Mouse (Mus musculus) right cerebral cortex, postnatal 25 days (tissue): ENCODE measurements around the gene Otud7a.
A peak's percentile ranks its signal among the peaks of the same experiment; 100 is the strongest.

ENCODE experiments used
- DNase-seq: peaks from one replicate; pipeline ENCODE4 v3.0.0; 2022

The Otud7a gene

DNA sequence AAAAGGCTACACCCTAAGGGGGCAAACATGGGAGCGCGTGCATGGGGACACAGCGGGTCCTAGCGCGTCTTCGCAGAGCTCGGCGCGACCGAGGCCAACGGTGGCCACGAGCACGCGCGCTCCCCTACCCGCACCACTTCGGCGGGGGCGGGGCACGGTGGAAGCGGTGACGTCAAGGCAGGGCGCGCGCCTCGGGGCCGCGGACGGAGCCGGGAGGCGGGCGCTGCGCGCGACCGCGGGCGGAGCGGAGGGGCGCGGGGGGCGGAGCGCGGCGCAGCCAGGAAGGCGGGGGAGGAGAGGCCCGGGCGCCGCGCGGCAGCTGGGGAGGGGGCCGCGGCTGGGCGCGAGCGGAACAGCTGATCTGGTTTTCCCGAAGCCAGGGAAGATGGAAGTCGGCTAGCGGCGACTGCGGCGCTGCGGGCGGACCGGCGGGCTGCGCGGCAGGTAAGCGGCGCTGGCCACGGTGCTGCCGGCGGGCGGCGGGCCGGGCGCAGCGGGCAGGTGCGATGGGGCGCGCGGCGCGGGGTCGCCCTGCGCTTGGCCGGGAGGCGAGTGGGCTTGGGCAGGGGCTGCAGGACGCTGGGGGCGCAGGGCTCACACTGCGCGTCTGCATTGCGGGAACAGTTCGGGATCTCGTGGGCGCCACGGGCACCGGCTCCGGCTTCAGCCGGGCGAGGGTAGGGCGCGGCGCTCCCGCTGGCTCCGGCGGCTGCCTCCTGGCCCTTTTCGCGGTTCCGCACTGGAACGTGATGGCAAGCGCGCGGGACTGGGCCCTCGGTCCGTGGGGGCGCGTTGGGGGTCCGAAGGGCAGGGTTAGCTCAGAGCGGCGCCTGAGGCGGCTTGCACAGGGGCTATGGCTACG lies at the start of gene Otud7a:
Otud7a (plus strand) TSS at position 268 of the 862 bp plus-strand sequence.
- DNase-seq = peak; percentile 95

DNA sequence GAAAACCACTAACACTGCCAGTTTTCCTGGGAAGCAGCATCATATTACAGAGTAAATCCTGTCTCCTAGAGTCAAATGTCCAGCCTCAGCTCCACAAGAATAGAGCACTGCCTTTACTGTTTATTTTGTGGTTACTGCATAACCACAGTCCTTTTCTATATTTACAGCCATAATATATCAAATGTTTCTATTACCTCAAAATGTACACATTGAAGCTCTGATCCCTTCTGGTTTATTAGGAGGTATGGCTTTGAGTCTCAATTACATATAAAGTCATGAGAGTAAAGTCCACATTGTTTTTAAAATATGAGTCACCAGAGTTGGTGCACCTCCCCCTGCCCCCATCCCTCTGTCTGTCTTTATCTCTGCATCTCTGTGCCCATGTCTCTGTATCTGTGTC lies 38.6 kb upstream of the Otud7a start:
- DNase-seq = no peak

DNA sequence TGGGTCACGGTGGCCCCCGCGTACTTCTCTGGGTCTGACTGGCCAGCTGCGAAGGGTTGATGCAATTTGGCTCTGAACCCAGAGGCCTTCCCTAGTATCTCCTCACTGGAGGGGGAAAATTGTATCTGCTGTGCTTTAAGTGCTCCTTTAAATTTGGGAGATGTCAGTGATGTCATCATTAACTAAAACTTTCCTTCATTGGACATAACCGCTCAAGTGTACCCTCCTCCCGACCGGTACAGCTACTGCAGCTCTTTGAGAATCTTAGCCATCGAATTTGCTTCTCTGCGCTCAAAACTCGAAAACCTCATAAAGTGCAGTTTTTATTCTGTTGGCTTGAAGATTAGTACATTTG lies 772 bp downstream of the Otud7a start:
- no peak for DNase-seq

DNA sequence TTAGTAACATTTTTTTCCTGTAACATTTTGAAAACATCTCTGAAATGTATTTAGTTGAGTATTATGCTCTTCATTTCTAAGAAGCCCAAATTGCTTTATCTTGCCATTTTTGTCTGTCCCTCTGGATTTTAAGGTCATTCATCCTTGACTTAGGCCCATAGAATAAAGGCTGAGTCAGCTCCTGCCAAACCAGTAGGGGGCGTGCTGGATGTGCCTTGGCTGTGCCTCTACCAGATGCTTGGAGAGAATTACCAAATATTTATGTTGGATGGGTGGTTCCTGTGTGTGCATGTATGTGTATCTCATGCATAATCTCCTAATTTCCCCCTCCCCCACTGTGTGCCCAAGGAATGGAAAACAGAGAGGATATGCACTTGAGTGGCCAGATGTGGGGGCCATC lies 2.4 kb downstream of the Otud7a start:
- DNase-seq = no peak

DNA sequence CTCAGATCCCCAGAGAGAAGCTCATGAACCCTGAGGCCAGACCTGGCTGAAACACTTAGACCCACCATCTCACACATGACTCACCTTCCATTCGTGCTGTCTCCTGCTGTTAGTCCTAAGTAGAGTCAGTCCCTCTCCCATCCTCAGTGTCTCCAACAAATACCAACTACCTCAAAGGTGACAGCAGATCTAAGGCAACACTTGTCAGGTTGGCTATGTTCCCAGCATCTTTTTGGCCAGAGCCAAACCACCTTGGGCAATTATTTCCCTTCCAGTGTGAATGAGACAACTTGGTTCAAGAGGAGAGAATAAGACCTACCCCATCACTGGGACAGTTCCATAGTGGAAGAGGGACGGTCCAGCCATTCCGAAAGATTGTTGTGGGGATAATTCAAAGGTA lies 10.7 kb downstream of the Otud7a start:
- no peak for DNase-seq

DNA sequence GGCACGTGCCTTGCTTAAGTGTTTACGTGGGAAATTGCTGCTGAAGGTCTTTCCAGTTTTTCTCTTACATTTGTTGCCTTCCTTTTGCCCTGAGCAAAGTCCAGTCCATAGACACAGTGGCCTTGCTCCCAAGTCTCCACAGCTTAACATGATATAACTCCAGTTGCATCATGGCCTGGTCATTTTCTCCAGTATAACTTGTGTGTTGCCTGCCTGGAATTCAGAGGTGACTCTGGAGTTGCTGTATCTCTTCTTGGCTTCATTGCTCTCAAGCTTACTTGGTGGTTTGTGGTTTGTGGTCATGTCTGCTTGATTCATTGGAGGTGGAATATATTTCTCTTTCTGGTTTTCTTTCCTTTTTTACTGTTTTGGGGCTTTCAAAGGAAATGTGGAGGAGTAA lies 17.7 kb downstream of the Otud7a start:
- no peak for DNase-seq

DNA sequence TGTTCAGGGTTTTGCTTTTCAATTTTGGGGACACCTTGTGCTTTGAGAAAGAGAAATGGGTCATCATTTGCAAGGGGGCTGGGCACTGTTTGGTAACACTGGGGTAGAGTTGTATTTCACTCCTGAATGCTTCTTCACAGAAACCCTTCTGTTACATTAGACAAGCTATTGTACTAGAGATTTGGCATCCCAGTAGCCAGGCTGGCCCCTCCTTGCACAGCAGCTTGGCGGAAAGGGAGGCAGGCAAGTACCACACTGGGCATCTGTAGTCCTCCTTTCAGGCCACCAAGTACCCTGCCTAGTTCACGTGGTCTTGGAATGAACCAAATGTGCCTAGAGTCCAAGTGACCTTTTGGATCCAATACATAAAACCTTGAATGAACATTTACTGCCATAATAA lies 18.1 kb downstream of the Otud7a start:
- no peak for DNase-seq

DNA sequence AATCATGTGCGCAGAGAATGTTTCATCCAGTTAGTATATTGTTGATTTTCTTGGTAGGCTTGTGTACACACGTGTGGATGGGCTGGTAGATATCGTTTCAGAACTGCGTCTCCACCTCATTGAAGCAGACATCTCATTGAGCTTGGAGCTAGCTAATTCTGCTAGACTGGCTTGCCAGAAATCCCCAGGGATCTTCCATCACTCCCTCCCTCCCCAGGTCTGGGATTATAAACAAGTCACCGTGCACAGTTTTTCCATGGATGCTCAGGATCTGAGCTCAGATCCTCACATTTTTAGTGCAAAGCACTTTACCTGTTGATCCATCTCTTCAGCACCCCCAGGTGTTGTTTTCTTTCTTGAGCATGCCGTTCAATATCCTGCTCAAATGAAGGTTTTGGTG lies 22.2 kb downstream of the Otud7a start:
- no peak for DNase-seq

DNA sequence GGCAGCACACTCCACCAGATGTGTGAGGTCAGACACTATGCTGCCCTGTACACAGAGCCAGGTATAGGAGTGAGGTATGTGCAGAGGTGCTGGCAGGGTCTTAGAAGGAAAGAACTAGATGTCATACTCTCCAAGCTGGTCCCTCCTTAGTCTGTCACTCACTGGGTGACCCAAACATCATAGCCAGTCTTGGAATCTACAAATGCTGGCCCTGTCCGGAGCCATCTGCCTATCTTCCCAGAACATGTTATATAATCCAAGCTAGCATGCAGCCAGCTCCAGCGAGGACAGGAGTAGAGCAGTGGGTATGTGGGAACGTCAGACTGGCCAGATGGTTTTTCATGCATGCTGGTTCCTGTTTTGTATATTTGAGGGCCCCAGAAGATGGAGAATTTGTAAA lies 23.7 kb downstream of the Otud7a start:
- no peak for DNase-seq

DNA sequence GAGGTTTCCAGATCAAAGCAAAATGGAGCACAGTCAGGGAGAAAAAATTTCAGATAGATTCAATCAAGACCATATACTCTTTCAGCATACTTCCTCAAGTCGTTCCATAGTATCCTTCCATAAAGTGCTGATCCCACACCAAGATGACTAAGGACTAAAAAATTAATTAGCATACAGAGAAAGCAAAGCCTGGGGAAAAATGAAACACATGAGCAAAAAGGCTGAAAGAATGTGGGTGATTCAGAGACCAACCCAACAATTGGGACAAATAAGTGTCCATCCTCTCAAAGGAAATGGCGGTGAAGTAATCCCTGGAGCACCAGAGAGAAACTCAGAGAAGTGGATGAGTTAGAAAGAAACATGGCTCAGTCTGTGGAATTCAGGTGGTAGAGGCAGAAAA lies 38.5 kb downstream of the Otud7a start:
- no peak for DNase-seq

DNA sequence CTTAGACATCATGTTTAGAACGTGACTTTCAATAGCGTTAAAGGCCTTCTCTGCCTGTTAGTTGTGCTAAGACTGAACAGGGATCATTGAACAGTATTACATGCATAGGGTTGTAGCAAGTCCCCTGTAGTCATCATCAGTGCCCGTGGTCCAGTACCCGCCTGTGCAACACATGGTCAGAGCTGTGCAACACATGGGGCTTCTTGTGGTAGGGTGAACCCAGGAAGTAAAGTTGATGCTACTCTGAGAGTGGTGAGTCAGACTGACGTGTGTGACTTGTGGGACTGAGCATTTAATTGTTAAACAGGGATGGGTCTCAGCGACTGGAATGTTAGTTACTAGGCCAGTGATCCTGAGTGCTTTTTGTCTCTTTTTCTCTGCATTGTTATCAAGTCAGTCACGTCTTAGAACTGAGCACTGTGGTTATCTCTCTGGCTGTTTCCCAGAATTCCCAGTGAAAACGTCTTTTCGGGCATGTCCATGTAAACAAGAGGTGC lies 52.5 kb downstream of the Otud7a start:
- DNase-seq = no peak

DNA sequence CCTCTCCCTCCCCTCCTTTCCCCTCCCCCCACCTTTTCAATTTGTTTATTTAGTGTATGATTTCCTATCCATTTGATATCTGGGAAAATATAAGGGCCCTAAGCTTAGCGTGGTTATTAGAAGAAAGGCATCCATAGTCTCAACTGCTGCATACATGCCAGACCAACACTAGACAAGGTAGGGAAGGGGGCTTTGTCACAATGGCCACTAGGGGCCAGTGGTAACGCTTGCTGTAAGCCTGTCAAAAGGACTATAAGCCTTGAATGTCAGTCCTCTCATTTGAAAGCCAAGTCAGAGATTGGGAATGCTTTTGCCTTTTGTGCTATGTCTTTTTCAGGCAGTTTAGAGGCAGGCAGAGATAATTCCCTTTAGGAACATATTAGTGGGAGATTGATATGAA lies 59.7 kb downstream of the Otud7a start:
- no peak for DNase-seq

DNA sequence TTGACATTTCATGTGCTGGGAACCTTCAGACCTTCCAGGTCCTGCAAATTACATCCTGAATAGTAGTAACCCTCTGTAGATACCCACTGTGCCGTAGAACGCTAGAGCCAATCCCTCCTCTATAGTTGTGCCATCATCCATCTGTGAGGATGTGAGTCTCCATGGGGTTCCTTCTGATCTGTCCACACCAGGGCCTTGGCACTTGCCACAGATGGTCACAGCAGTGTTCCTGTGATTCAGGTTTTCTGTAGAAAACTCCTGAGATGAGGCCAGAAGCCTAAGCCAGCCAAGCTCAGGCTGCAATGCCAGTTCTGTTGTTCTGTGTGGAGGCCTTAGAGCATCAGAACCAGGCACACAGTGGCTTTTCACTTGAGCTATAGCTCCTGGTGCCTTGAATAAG lies 63.5 kb downstream of the Otud7a start:
- no peak for DNase-seq

DNA sequence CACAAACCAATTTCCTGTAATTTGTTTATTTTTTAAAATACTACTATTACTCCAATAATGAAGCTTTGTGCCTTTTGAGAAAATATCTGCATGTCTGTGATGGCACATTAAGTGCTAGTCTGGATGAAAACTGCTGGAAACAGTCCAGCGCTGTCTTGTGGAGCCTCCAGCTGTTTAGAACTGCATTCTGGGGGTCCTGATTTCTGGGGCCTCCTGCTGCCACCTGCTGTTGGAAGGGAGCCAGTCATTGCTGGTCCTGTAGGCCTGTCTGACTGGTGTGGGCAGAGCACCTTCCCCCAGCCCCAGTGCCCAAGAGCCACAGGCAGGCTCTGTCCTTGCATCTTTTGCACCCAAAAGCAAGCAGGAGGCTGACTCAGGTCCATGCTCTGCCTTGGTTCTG lies 65.3 kb downstream of the Otud7a start:
- no peak for DNase-seq

DNA sequence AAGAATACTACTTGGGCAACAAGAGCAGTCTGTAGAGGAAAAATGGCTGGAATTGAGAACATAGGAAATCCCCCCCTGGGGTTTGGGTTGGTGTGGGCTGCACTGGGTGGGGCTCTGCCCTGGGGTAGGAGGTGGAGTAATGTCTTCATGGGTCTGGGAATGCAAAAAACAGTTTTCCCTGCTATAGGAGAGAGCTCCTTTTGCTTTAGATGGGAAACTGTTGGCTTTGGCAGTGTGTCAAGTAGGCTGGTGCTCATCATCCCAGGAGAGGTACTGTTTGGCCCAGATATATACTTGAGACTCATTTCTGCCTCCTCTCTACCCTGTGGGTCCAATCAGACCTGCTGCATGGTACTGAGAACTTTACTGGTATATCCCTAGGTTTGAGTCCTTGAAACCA lies 66.9 kb downstream of the Otud7a start:
- DNase-seq = no peak

DNA sequence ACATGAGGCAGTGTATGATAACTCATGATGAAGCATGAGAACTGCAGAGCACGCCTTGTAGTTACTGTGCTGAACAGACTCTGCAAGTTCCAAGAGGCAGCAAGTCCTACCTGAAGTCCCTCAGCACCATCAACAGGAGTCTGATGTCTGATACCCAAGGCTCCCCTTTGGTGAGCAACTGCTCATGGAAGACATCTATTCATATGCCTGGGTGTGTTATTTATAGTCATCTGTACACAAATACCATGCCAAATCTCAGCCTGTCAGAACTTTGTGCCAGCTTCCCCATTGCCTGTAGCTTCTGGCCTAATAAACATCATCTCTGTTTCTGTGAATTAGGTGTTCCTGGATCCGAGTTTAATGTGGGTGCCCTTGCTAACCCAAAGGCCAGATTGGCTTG lies 68.0 kb downstream of the Otud7a start:
- no peak for DNase-seq

DNA sequence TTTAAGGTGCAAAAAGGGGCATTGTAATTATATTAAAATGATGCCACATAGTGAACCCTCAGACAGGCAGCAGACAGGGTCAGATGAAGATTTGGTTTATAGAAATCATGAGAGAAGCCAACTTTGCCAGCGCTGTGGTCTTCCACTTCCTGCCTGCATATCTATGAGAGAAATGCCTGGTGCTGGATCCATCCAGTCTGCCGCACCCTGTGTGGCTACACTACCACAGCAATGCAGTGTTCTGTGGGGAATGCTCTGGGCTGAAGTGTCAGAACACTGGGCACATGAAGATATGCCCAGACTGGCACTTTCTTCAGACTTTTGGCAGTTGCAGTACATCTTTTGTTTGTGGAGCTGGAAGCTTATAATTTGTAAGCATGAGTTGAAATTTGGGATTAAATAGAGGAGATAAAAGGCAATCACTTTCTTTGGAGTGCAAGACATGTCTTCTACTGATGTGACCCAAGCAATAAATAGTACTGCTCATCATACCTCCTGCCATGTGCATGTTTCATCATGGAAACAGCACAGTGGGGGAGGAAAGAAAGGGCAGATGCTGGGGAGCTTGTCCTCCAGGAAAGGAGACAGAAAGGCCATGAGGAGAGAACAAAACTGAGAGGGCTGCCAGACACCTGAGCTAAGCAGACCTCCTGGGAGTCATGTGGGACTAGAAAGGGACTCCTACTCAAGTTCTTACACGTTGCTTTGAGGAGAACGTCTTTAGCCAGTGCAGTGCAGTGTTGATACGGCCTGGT lies 71.8 kb downstream of the Otud7a start:
- DNase-seq = no peak

DNA sequence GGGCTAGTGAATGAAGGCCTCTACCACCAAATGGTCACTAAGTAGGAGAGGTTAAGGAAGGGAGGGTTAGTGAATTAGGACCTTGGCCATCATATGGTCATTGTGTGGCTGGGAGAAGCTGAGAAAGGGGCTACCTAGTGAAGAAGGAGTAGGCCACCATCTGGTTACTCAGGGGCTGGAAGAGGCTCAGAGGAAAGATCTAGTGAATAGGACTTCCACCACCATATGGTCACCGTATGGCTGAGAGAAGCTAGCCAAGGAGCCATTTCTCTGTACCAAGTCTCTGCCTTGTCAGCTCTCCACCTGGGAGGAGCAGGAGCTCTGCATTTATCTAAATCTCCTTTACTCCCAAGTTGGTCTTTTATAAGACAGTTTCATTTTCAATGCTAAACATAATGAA lies 75.7 kb downstream of the Otud7a start:
- DNase-seq = no peak

DNA sequence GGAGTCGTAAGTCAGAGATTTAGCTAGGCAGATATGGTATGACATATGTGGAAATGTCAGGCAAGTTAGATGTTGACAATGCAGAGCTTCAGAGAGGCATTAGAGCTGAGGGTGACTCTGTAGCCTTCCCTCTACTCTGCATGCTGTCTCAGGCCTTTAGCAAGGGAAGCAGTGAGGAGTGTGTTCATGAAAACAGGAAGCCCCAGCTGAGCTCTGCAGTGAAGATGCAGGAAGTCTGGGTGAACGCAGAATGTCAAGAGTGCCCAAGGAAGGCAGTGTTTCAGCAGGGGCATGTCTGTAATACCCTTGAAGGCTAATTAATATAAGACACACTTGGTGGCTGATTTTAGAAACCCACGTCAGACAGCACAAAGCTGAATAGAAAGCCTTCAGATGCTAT lies 77.9 kb downstream of the Otud7a start:
- DNase-seq = no peak

DNA sequence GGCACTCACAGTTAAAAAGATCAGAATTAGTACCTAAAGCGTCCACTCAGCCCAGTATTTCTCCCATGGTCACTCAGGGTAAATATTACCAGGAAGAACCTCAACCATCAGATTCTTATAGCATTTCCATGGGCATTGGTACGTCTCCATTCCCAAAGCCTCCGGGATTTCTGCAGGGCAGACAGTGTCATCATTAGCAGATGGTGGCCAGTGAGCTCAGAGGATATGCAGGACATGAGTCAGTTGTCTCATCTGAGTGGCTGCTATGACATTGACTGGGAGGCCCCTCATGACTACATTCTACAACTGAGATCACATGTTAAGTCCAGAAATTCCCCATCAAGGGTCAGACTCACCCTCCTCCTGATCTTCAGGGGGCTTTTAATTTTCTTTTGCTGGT lies 78.5 kb downstream of the Otud7a start:
- no peak for DNase-seq

DNA sequence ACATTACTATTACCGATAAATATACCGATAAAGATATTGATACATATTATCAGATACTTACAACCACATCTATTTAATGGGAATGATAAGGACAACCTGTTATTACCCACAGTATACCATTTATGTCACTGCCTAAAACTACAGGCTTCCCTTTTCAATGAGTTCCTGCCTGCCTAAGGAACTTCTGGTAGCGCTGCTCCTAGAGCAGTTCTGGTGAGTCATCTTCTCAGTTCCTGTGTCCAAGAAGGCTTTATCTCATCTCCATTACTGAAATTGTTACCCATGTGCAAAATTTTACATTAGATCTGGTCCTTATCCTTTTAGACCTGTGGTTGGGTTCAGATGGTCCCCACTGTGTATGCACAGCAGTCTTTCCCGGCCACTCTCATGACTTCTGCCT lies 95.7 kb downstream of the Otud7a start:
- no peak for DNase-seq

DNA sequence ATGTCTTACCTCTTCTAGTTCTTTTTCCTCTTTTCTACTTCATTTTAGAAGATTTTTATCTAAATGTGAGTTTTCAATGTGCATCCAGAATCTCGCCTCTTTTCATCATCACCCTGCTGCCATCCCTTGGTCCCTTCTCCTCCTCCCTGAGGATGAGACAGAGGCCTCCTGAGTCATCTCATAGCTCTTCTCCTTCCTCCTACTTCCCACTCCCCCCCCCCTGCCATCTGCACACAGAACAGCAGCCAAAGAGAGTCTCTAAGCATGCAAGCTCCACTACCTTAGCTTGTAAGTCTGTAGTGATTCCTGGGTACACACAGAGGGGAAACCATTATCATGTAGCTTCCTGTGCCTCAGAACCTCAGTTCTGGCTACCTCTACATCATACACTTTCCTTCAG lies 109.9 kb downstream of the Otud7a start:
- peak; percentile 37 for DNase-seq

DNA sequence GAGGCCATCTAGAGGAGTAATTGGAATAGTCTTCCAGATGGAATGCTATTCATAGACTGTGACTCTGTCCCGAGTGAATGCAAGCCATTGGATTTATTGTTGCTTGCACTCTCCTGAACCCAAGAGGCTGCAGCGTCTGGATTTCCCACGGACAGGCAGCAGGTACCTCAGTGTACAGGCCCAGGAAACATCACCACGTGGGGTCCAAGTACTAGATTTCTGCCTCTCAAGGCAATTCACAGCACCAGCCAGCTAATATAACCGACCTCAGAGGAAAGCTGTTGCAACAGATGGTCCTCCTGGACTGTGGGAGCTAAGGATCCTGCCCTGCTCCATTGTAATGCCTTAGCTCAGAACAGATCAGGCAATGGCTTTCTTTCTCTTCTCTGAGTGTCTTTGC lies 111.8 kb downstream of the Otud7a start:
- DNase-seq = no peak

DNA sequence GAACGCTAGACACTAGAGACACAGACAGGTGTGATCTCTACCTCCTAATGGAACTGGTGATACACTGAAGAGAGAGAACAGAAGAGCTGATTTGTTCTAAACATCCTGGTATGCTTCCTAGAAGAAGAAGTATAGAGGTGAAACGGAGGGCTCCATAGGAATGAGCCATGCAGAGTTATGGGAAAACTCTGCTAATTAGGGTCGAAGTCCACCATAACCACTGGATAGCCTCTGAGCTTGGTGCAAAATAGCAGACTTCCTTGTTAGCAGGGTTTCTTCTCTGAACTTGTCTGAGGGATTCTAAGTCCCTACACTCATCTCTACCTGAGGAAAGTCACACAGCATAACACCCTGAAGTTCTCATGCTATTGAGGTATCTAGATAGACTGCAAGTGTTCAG lies 114.4 kb downstream of the Otud7a start:
- DNase-seq = no peak

DNA sequence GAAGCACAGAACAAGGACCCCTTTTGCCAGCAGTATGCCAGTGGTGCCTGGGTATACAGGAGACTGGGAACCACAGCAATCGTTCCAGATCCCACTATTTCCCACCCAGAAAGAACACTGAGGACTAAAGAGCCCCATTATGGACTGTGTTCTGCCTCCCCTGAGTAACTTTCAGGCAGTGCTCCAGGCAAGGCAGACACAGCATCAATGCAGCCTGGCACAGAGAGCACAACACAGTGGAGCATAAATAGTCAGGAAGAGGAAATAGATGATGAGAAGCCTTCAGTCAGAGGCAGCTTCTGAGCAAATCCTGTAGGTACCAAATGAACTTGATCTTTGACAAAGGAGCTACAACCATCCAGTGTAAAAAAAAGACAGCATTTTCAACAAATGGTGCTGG lies 115.1 kb downstream of the Otud7a start:
- no peak for DNase-seq
